Mouse (Mus musculus) heart, postnatal 0 days (tissue): ENCODE measurements around the gene Ccnb1.

Experiments used
- CTCF ChIP-seq: IDR thresholded peaks from 2 replicates; pipeline ENCODE4 v1.5.1; 2016; ENCODE audit warnings: antibody characterized with exemption, control low read depth, low read depth
- EP300 ChIP-seq: IDR thresholded peaks from 2 replicates; pipeline ENCODE4 v1.6.1; 2016; ENCODE audit warnings: antibody characterized with exemption, low read depth

- no peak for TF ChIP-seq CTCF
- TF ChIP-seq EP300, result no peak
These were observed 9.7 kb downstream of the Ccnb1 start for GRCm38 (mm10) chr13:100776710-100777109.
